14 mouse cellular contexts compared by ENCODE assay signal in genomic region chr10:5527634-5528033, GRCm38 (mm10). TPM values are rescaled to one million over a fixed set of nuclear protein-coding genes. Genes with fewer than 3 reads are reported as not detected.
A peak's percentile ranks its signal among the peaks of the same experiment; 100 is the strongest.
DNase-seq lines count a peak whose midpoint lies in the region; ATAC-seq and TF ChIP-seq lines count a peak whose summit lies in the region.
"Had no signal": no experiment of that assay in that cellular context is flagged by ENCODE, and none has a peak within 500 bp of the region (broad histone marks: within the 10 kb centered on the region; RNA-seq: fewer than 3 reads in every experiment).

No protein-coding gene starts in this region.

- no peaks in the 10 kb centered on the region for H3K4me1 ChIP-seq in heart, embryonic 10.5 days
- H3K4me1 ChIP-seq: embryonic facial prominence, embryonic 13.5 days; hindbrain, embryonic 12.5 days; limb, embryonic 10.5 days had no signal

- ATAC-seq in erythroid progenitor cell, adult 5-6 weeks (replicated peaks; ENCODE audit: low FRiP score, poor library complexity, severe bottlenecking): no peak
- ATAC-seq: inflammation-experienced regulatory T-cells, adult 6 months; midbrain, embryonic 16.5 days had no signal

- WGBS in heart, embryonic 10.5 days: 47% methylated on average over 4 of the region's 4 CpGs

- no peaks in the 10 kb centered on the region for H3K9me3 ChIP-seq in heart, embryonic 10.5 days
- H3K9me3 ChIP-seq: embryonic facial prominence, embryonic 13.5 days; hindbrain, embryonic 12.5 days; limb, embryonic 10.5 days had no signal

- H3K27me3 ChIP-seq in heart, embryonic 10.5 days (ENCODE audit: insufficient read depth, poor library complexity, severe bottlenecking): no peaks in the 10 kb centered on the region
- H3K27me3 ChIP-seq: embryonic facial prominence, embryonic 13.5 days; hindbrain, embryonic 12.5 days had no signal

- no peak for TF ChIP-seq CTCF in layer of hippocampus, adult 2 months (conservative IDR thresholded peaks at IDR 0.05)

- DNase-seq in heart, adult 11 months: peak; percentile 88
- DNase-seq in heart, embryonic 10.5 days (ENCODE audit: low spot score): no peak
- DNase-seq in layer of hippocampus, adult 2 months (ENCODE audit: low spot score in 2 of 2): no peak
- no peak for DNase-seq in layer of hippocampus, adult 18-20 months (ENCODE audit: low spot score in 2 of 2)
- DNase-seq in B cell, adult 2 months: peak; percentile 7 to 20
- DNase-seq in Muller cell, postnatal 12 days (ENCODE audit: inconsistent ontology term): peak; percentile 19
- DNase-seq: forebrain, postnatal 0 days; lung, embryonic 14.5 days had no signal

- H3K36me3 ChIP-seq in heart, embryonic 10.5 days: no peaks in the 10 kb centered on the region
- H3K36me3 ChIP-seq: embryonic facial prominence, embryonic 13.5 days; hindbrain, embryonic 12.5 days; limb, embryonic 10.5 days had no signal

- no peak overlapping the region for H3K4me3 ChIP-seq in heart, embryonic 10.5 days
- H3K4me3 ChIP-seq in layer of hippocampus, adult 2 months: no peak overlapping the region
- H3K4me3 ChIP-seq: embryonic facial prominence, embryonic 13.5 days; hindbrain, embryonic 12.5 days; limb, embryonic 10.5 days had no signal

- H3K27ac ChIP-seq in heart, embryonic 10.5 days: no peak overlapping the region
- peak overlapping the region; percentile 76 for H3K27ac ChIP-seq in layer of hippocampus, adult 2 months
- H3K27ac ChIP-seq: embryonic facial prominence, embryonic 13.5 days; hindbrain, embryonic 12.5 days; limb, embryonic 10.5 days had no signal

RNA-seq across cellular contexts. Expression of gene Syne1, which starts 23.6 kb away (rescaled TPM):
- polyA plus RNA-seq in heart, embryonic 10.5 days (2016; fragmentation: Nextera tagmentation; extraction: Ambion mirVana): 6.8 and 13.2 TPM in 2 replicates
- 100 to 1,000 TPM; 307 to 317 TPM for total RNA-seq in layer of hippocampus, adult 2 months (2021)
- 100 to 1,000 TPM; 296 to 313 TPM for total RNA-seq in layer of hippocampus, adult 18-20 months (2021)
- total RNA-seq in erythroid progenitor cell, adult 5-6 weeks (2015; ENCODE audit: low replicate concordance): 36.0 and 48.3 TPM in 2 replicates
- 44.3 and 49.8 TPM in 2 replicates for total RNA-seq in erythroid progenitor cell, adult 5-6 weeks (2017; ENCODE audit: low replicate concordance)

Comparison
In these comparisons a context has a peak if more than half of its experiments do, and no peak if none do; other contexts are left out.
1. DNase-seq: peak in heart, adult 11 months (single experiment), B cell, adult 2 months (2 of 2) and Muller cell, postnatal 12 days (single experiment); none in heart, embryonic 10.5 days (single experiment), layer of hippocampus, adult 2 months (0 of 2) and layer of hippocampus, adult 18-20 months (0 of 2).
2. RNA of gene Syne1, which starts 23.6 kb away (total RNA-seq): 307 to 317 TPM in layer of hippocampus, adult 2 months and 296 to 313 TPM in layer of hippocampus, adult 18-20 months; 36.0 to 49.8 TPM in erythroid progenitor cell, adult 5-6 weeks; every median in the first group is over 4 times any median in the second.